Mouse (Mus musculus): Measurements from ENCODE around the gene Fbxo28. TPM values are rescaled to one million over a fixed set of nuclear protein-coding genes. Genes with fewer than 3 reads are reported as not detected.

Gene Fbxo28
- 50.5 TPM for polyA plus RNA-seq (2017; shearing (Covaris generic))

GRCm38 (mm10) chr1:182340821-182341781, at the start of gene Fbxo28:
Gene Fbxo28 (minus strand): TSS chr1:182341629.

DNA sequence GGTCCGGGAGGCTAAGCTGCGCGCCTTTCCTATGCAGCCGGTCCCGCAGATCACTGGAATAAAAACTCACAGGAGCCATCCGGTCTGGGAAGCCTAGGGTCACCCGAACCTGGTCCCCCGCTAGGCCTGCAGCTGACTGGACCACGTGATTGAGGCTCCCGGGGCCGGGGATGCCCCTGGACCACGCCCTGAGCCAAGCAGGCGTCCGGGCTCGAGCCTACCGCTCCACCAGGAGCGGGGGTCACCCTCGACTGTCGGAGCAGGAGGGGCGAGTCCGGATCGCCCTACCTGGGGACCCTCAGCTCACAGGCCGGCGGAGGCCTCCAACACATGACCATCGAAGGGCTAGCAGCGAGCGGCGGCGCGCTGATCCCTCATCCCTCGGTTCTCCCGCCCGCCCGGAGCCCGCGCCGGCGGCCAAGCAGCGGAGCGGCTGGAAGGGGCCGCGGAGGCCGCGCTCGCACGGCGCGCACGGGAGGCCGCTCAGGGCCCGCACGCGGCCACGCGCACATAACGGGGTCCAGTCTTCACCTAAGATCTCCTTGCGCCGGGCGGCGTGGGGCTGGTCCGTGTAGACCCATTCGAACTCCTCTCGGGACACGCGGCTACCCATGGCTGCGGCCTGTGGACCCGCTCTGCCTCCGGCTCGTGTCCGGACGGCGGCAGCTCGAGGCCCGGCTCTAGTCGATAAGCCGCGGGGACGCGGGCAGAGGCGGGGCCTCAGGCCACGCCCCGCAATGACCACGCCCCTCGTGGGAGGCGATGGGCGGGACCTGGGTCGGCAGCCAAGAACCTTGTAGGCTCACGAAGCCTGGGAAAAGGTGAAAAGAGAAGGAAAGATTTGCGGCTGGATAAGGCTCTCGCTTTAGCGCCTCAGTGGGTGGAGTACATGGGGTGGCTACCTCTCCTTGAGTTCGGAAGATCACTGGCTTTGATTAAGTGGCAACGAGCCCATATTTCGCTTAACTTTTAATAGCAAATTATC, 59.0 kb downstream of the Fbxo28 start, which contains the start of gene Degs1:
Gene Degs1, minus strand, starts transcription at position 714 of the 985 bp plus-strand sequence.

Other genes starting within 250 kb of the Fbxo28 start
- 198 TPM for gene Srp9, start 216.9 kb downstream of the Fbxo28 start, polyA plus RNA-seq (2017; shearing (Covaris generic))
- gene Vmn1r1, start 177.1 kb downstream of the Fbxo28 start, polyA plus RNA-seq (2017; shearing (Covaris generic)): not detected
- 104 TPM for gene Degs1, start 58.8 kb downstream of the Fbxo28 start, polyA plus RNA-seq (2017; shearing (Covaris generic))
- gene Trp53bp2, start 67.5 kb upstream of the Fbxo28 start, polyA plus RNA-seq (2017; shearing (Covaris generic)): 26.2 TPM
- 141 TPM for gene Capn2, start 176.0 kb upstream of the Fbxo28 start, polyA plus RNA-seq (2017; shearing (Covaris generic))
- not detected for gene Capn8, start 223.4 kb upstream of the Fbxo28 start, polyA plus RNA-seq (2017; shearing (Covaris generic))